Mouse (Mus musculus) neural tube, embryonic 13.5 days (tissue): ENCODE results near the gene Gm20388. TPM values are rescaled to one million over a fixed set of nuclear protein-coding genes. Genes with fewer than 3 reads are reported as not detected.

Source experiments
- ATAC-seq: fragments of 200-750 bp; cut with Nextera tagmentation; 2 replicates; pipeline ENCODE4 v1.8.0; 2017; ENCODE audit warnings: low read depth, mild to moderate bottlenecking, moderate TSS enrichment, moderate library complexity
- H3K27ac ChIP-seq: fragments of 300-500 bp; sonication (generic); replicated peaks from 2 replicates; pipeline ENCODE4 v1.5.1; 2015; ENCODE audit warnings: moderate library complexity, mild to moderate bottlenecking, inconsistent platforms
- H3K27me3 ChIP-seq: fragments of 300-500 bp; sonication (generic); 2 replicates; pipeline ENCODE4 v1.6.1; 2015; ENCODE audit warnings: mild to moderate bottlenecking, inconsistent platforms
- H3K36me3 ChIP-seq: fragments of 300-500 bp; sonication (generic); 2 replicates; pipeline ENCODE4 v1.6.1; 2015; ENCODE audit warnings: mild to moderate bottlenecking, inconsistent platforms
- H3K4me1 ChIP-seq: fragments of 300-500 bp; sonication (generic); replicated peaks from 2 replicates; pipeline ENCODE4 v1.6.1; 2015; ENCODE audit warnings: inconsistent platforms
- H3K4me2 ChIP-seq: fragments of 300-500 bp; sonication (generic); 2 replicates; pipeline ENCODE4 v1.6.1; 2015; ENCODE audit warnings: inconsistent platforms, mild to moderate bottlenecking, moderate library complexity
- H3K4me3 ChIP-seq: fragments of 300-500 bp; sonication (generic); 2 replicates; pipeline ENCODE4 v1.5.1; 2015; ENCODE audit warnings: mild to moderate bottlenecking, inconsistent platforms
- H3K9ac ChIP-seq: fragments of 300-500 bp; sonication (generic); 2 replicates; pipeline ENCODE4 v1.6.1; 2015; ENCODE audit warnings: moderate library complexity, mild to moderate bottlenecking, inconsistent platforms
- H3K9me3 ChIP-seq: fragments of 300-500 bp; sonication (generic); 2 replicates; pipeline ENCODE4 v1.6.1; 2016; ENCODE audit warnings: inconsistent platforms
- WGBS: fragments of 180-500 bp; shearing (Covaris S2); methylation state at CpG from one replicate; pipeline ENCODE4 v1.1.7; 2015; 5-methylcytosine and 5-hydroxymethylcytosine counted together
- polyA plus RNA-seq: library from polyadenylated mRNA; unstranded; fragments of >200 nt; fragmentation: Nextera tagmentation; extraction: Ambion mirVana; gene quantifications from 2 replicates; pipeline ENCODE4 v1.2.1, GENCODE M21; 2015

Gm20388 gene
- polyA plus RNA-seq, 1 experiment from 2014 or later = 0.27 TPM

DNA sequence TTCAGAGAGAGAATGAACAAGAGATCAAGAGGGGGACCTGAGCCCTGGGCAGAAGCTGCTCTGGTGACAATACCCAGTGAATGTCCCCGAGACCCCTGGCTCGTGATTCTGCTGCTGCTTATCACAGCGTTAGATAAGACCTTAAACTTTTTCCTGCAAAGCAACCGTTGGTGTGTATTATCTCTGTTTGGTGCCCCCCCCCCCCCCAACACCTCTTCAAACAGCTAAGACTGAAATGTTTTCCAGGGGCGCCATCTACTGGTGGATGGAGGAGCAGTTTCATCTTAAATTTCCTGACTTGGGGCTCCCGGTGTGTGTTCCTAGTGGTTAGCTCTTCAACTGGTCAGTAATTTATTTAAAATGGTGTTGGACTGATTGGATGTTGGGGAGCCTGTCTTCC, 1999.0 kb downstream of the Gm20388 start:
- no peak overlapping the region for H3K9ac ChIP-seq
- H3K27me3 ChIP-seq = peaks cover 11% of the 10 kb centered on the region
- no peak overlapping the region for H3K27ac ChIP-seq
- no peaks in the 10 kb centered on the region for H3K9me3 ChIP-seq
- WGBS = 7% methylated on average over 6 of the region's 6 CpGs
- no peak overlapping the region for H3K4me2 ChIP-seq
- no peak for ATAC-seq
- H3K36me3 ChIP-seq = no peaks in the 10 kb centered on the region
- peaks cover 26% of the 10 kb centered on the region for H3K4me1 ChIP-seq
- H3K4me3 ChIP-seq = no peak overlapping the region

DNA sequence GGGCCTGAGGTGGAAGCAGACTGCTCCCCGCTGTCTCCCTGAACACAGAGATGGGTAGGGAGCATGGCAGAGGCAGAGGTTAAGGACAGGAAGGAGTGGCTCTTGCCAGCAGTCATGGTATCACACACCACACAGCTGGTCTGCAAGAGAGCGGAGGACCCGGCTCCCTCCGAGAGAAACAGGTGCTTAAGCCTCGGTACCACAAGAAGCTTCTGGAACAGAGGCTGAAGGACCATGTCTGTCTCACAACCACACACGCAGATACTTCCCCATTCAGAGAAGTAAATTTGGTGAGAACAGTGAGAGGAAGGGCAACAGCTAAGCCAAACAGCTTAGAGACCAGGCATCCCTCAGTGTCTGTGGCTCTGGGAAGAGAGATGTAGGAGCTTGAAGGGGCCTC, 2000.8 kb downstream of the Gm20388 start:
- Histone ChIP-seq H3K9ac (no peak overlapping the region), H3K4me1 (peaks cover 9% of the 10 kb centered on the region), H3K27ac (peak overlapping the region; percentile 42), H3K36me3 (no peaks in the 10 kb centered on the region), H3K4me3 (no peak overlapping the region), H3K9me3 (no peaks in the 10 kb centered on the region), H3K27me3 (peaks cover 11% of the 10 kb centered on the region), H3K4me2 (no peak overlapping the region)
- 89% methylated on average over 6 of the region's 6 CpGs for WGBS
- ATAC-seq = no peak

DNA sequence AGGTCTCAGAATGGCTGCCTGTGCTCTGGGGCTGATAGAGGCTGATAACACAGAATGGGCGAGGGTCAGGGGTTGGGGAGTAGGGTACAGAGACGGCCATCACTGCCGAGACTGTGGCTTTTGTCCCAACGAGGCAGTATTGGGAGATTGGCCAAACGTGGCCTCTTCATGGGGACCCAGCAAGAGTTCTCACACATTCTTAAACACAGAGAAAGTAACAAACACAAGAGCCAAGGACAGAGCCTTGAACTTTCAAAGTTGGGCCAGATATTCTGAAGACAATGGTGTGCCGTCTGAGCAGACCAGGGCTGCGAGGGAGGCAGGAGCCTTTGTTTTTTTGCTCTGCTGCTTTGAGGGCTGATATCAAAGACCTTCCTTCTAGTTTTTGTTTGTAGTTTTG, 2001.3 kb downstream of the Gm20388 start:
- Histone ChIP-seq H3K27ac (peak overlapping the region; percentile 42), H3K27me3 (peaks cover 11% of the 10 kb centered on the region), H3K4me1 (peaks cover 5% of the 10 kb centered on the region), H3K4me3 (no peak overlapping the region), H3K4me2 (no peak overlapping the region), H3K9me3 (no peaks in the 10 kb centered on the region), H3K36me3 (no peaks in the 10 kb centered on the region), H3K9ac (no peak overlapping the region)
- 73% methylated on average over 7 of the region's 7 CpGs for WGBS
- ATAC-seq = no peak

DNA sequence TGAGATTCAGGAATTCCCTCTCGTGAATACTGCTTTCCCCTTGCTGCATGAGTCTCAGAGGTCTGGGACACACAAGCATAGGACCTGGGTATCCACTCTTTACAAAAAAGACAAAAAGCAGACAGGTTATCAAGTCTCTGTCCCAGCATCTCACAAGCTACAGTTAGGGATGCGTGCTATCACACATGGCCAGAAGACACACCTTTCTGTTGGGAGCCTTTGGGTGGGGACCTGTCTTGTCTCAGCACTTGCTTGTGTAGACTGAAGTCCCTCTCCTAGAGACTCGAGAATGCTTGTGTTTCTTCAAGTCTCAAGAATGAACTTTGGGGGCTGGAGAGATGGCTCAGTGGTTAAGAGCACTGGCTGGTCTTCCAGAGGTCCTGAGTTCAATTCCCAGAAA, 2002.2 kb downstream of the Gm20388 start:
- no peak overlapping the region for H3K4me3 ChIP-seq
- peaks cover 11% of the 10 kb centered on the region for H3K27me3 ChIP-seq
- H3K27ac ChIP-seq = peak overlapping the region; percentile 52; the same call in 1 of the 2 replicates

DNA sequence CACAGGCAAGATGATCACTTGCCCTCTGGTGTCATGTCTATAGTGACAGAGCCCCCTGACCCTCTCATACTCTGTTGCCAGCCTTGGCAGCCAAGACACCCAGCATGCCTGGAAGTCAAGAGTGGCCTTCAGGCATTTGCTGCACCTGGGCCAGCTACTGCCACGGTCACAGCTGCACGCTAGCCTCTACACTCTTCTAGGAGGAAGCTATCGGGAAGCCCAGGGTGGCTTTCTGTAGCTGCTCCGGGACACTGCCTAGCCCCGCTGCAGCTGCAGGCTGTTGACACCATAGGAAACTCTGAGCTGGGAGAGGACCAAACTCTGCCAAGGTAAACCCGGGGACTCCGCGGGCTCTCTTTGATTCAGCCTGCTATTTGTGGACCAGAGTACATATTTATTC, 2002.7 kb downstream of the Gm20388 start:
- 78% methylated on average over 8 of the region's 8 CpGs for WGBS
- no peaks in the 10 kb centered on the region; the same call in 1 of the 2 replicates for H3K4me1 ChIP-seq
- ATAC-seq = no peak
- H3K9ac ChIP-seq = no peak overlapping the region
- no peaks in the 10 kb centered on the region for H3K36me3 ChIP-seq
- H3K9me3 ChIP-seq = no peaks in the 10 kb centered on the region
- no peak overlapping the region for H3K4me3 ChIP-seq
- no peak overlapping the region for H3K4me2 ChIP-seq
- no peak overlapping the region for H3K27ac ChIP-seq
- peaks cover 11% of the 10 kb centered on the region for H3K27me3 ChIP-seq

More for the DNA sequence above, 2002.2 kb downstream of the Gm20388 start:
- ATAC-seq = no peak
- Histone ChIP-seq H3K4me1 (peaks cover 3% of the 10 kb centered on the region), H3K36me3 (no peaks in the 10 kb centered on the region), H3K9me3 (no peaks in the 10 kb centered on the region), H3K4me2 (no peak overlapping the region), H3K9ac (no peak overlapping the region)
- WGBS = 67% methylated on average over 3 of the region's 3 CpGs

DNA sequence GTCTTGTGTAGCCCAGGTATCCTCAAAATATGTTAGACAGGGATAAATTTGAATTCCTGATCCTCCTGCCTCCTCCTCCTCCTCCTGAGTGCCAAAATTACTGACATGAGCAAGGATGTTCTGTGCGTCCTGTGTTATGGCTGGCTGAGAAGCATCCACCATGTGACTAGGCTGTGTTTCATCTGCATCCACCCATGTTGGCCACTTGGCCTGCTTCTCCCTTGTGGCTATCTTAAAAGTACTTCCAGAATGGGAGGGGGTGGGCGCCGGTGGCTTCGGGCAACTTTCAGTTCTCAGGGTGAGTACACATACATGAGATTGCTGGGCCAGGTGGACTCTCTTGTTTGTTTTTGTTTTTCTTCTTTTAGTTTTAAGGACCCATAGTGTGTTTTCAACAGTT, 2008.5 kb downstream of the Gm20388 start:
- Histone ChIP-seq H3K4me1 (peaks cover 22% of the 10 kb centered on the region), H3K4me3 (no peak overlapping the region), H3K27ac (no peak overlapping the region), H3K27me3 (no peaks in the 10 kb centered on the region), H3K9me3 (no peaks in the 10 kb centered on the region), H3K4me2 (no peak overlapping the region), H3K36me3 (no peaks in the 10 kb centered on the region), H3K9ac (no peak overlapping the region)
- ATAC-seq = no peak
- WGBS = 76% methylated on average over 4 of the region's 4 CpGs

DNA sequence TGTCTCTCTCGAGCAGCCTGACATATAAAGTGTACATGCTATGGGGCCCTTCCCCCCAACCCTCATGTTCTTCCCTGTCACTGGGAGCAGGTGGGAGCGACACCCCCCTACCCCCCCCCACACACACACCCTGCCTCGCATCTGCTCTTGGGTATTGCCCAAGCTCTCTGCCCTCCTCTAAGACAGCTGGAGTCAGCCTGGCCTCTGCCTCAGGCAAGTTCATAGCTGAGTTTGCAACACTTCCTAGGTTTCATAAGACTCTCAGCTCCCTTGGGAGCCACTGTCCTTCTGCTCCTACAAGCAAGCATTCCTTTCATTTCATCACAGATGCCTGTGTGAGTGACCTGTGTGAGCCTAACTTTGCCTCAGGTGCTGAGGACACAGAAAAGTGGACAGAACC, 2009.1 kb downstream of the Gm20388 start:
- Histone ChIP-seq H3K36me3 (no peaks in the 10 kb centered on the region), H3K4me1 (peaks cover 22% of the 10 kb centered on the region), H3K4me2 (no peak overlapping the region), H3K27ac (peak overlapping the region; percentile 13; the same call in 1 of the 2 replicates), H3K4me3 (no peak overlapping the region), H3K9me3 (no peaks in the 10 kb centered on the region), H3K27me3 (no peaks in the 10 kb centered on the region), H3K9ac (no peak overlapping the region)
- no peak for ATAC-seq
- WGBS = 26% methylated on average over 3 of the region's 3 CpGs

DNA sequence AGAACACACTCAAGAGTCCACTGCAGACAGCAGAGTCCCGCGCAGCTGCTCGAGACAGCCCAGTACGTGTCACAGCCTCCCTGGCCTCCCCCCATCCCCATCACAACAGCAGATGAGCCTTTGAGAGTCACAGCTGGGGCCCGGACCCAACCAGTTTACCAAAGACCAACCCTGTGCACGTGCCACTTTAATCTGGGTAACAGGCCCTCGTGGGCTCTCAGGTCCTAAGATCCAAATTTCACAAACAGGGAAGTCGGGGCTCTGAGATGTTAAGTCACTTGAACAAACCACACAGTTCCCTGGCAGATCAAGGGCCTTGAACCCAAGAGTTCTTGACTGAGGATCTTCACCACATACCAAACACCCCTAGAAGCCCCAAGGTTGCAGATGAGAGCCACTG, 2010.9 kb downstream of the Gm20388 start:
- Histone ChIP-seq H3K27ac (peak overlapping the region; percentile 67), H3K4me2 (no peak overlapping the region), H3K4me3 (no peak overlapping the region)

DNA sequence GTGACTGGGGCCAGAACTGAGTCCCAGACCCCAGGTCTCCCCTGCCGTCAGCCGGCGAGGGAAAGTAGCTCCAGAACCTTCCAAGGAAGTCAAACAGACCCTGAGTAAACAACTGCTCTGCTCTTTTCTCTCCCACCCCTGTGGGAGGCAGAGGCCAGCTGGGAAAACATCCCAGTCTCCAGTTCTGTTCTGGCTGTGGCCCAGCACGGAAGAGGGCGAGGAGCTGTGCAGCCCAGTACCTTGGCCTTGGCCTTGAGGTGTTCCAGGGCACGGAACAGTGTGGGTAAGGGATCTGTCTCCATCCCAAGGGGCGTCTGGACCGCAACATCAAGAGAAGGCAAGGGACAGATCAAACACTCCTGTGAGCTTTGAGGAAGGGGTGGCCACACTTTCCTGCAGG, 2011.5 kb downstream of the Gm20388 start:
- Histone ChIP-seq H3K36me3 (no peaks in the 10 kb centered on the region), H3K27me3 (no peaks in the 10 kb centered on the region), H3K4me2 (no peak overlapping the region), H3K9me3 (no peaks in the 10 kb centered on the region), H3K4me3 (no peak overlapping the region), H3K27ac (peak overlapping the region; percentile 67), H3K4me1 (peaks cover 22% of the 10 kb centered on the region), H3K9ac (no peak overlapping the region)
- WGBS = 66% methylated on average over 8 of the region's 8 CpGs
- ATAC-seq = 0 out of 2 replicates have a peak, but pooled peaks have one; percentile 28

More for the DNA sequence above, 2010.9 kb downstream of the Gm20388 start:
- Histone ChIP-seq H3K9ac (no peak overlapping the region), H3K4me1 (peaks cover 22% of the 10 kb centered on the region), H3K36me3 (no peaks in the 10 kb centered on the region), H3K9me3 (no peaks in the 10 kb centered on the region), H3K27me3 (no peaks in the 10 kb centered on the region)
- no peak for ATAC-seq
- 62% methylated on average over 8 of the region's 8 CpGs for WGBS

DNA sequence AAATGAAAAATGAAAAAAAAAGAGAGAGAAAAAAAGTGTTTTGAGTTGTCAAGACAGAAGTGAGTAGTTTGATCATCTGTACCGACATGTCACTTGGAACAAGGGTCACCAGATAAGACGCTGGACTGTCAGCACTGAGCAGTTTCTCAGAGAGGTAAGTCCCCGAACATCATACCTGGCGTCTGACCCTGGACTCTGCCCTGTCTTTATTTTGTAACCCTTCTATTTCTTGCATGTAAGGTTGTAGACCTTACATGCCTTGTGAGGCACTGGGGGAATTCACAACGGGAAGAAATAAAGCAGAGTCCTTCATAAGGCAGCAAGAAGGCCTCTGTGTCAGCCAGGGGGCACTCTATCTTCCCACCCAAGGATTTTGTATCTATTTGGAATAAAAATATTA, 2014.0 kb downstream of the Gm20388 start:
- no peaks in the 10 kb centered on the region for H3K36me3 ChIP-seq
- 88% methylated on average over 5 of the region's 5 CpGs for WGBS
- H3K9ac ChIP-seq = no peak overlapping the region
- H3K4me1 ChIP-seq = peaks cover 15% of the 10 kb centered on the region
- no peak for ATAC-seq
- H3K4me2 ChIP-seq = no peak overlapping the region
- H3K4me3 ChIP-seq = no peak overlapping the region
- no peaks in the 10 kb centered on the region for H3K27me3 ChIP-seq
- no peak overlapping the region for H3K27ac ChIP-seq
- H3K9me3 ChIP-seq = no peaks in the 10 kb centered on the region

DNA sequence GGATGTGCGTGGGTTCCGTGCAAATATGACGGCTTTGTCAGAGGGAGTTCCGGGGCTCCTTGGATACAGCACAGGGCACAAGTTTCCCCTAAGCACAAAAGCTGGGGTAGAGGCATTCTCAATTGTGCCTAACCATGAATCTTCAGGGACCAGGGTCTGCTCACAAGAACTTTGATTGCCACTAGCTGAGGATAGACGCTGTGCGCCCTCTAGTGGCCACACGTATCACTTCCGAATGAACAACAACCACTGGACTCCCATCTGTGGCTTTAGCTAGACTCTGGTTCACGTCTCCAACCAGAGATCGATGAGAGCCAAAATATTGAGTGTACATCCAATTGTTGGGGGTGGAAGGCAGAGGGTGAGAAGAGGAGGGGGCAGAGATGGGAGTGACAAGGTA, 2015.0 kb downstream of the Gm20388 start:
- Histone ChIP-seq H3K27ac (no peak overlapping the region), H3K36me3 (no peaks in the 10 kb centered on the region), H3K4me3 (no peak overlapping the region), H3K27me3 (no peaks in the 10 kb centered on the region), H3K4me2 (no peak overlapping the region), H3K9me3 (no peaks in the 10 kb centered on the region), H3K9ac (no peak overlapping the region), H3K4me1 (peaks cover 9% of the 10 kb centered on the region; the same call in 1 of the 2 replicates)
- ATAC-seq = 0 out of 2 replicates have a peak, but pooled peaks have one; percentile 13
- 28% methylated on average over 10 of the region's 10 CpGs for WGBS

DNA sequence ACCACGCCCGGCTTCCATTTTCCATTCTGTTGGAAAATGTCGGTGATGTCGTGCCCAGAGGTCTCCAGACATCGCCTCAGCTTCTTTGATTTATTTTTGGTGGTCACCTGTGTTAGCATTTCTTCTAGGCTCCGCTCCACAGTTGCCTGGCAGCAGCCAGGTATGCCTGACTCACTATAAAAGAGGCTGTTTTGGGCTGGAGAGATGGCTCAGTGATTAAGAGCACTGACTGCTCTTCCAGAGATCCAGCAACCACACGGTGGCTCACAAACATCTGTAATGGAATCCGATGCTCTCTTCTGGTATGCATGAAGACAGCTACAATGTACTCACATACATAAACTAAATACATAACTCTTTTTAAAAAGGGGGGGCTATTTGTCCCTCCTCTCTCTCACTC, 2015.6 kb downstream of the Gm20388 start:
- 69% methylated on average over 8 of the region's 8 CpGs for WGBS
- no peak overlapping the region for H3K9ac ChIP-seq
- no peaks in the 10 kb centered on the region for H3K27me3 ChIP-seq
- peaks cover 5% of the 10 kb centered on the region; the same call in 1 of the 2 replicates for H3K4me1 ChIP-seq
- no peak overlapping the region for H3K27ac ChIP-seq
- no peak overlapping the region for H3K4me2 ChIP-seq
- H3K36me3 ChIP-seq = no peaks in the 10 kb centered on the region
- no peak overlapping the region for H3K4me3 ChIP-seq
- no peak for ATAC-seq
- no peaks in the 10 kb centered on the region for H3K9me3 ChIP-seq

DNA sequence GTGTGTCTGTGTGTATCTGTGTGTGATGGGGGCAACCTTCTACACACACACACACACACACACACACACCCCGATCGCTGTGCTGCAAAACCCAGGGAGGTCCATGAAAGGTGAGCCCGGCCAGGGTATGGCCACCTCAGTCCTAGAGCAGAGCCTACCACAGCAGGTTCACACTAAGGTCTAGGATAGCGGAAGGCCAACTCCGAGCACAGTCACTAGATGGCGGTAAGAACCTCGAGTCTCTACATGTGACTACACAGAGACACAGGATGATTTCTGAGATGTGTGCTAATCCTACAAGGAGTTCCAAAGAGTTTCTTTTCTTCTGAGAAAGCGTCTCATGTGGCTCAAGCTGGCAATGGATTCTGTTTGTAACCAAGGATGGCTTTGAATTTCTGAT, 2016.7 kb downstream of the Gm20388 start:
- H3K9ac ChIP-seq = no peak overlapping the region

More for the DNA sequence above, 2016.7 kb downstream of the Gm20388 start:
- 53% methylated on average over 8 of the region's 8 CpGs for WGBS
- Histone ChIP-seq H3K36me3 (no peaks in the 10 kb centered on the region), H3K4me1 (no peaks in the 10 kb centered on the region), H3K4me2 (no peak overlapping the region), H3K27ac (no peak overlapping the region), H3K4me3 (no peak overlapping the region), H3K27me3 (no peaks in the 10 kb centered on the region), H3K9me3 (no peaks in the 10 kb centered on the region)
- no peak for ATAC-seq
